Mouse (Mus musculus) hindlimb bud, embryonic 11.5 days (tissue): ENCODE measurements around the gene Olfr67.
"Not testable (repeated sequence)": the region's sequence is repeated elsewhere in the genome, so short reads cannot be mapped to it uniquely, and the experiment has no call there.

Experiments used
- DNase-seq: peaks from one replicate; pipeline ENCODE4 v3.0.0-alpha.2; 2012; ENCODE audit warnings: low read depth, low spot score; ENCODE audit errors: extremely low spot score

Gene Olfr67

GRCm38 (mm10) chr7:103791721-103792120 lies at the start of gene Olfr67:
Gene Olfr67 (minus strand): TSS chr7:103791821.
- no peak for DNase-seq

- DNase-seq, result no peak
Measured at GRCm38 (mm10) chr7:103840268-103840667, 48.6 kb upstream of the Olfr67 start, which contains the start of gene Hbb-bh2. Gene Hbb-bh2 (minus strand): TSS chr7:103840520.

GRCm38 (mm10) chr7:103827808-103828207 lies 36.2 kb upstream of the Olfr67 start, which contains the start of gene Hbb-bs:
Gene Hbb-bs (minus strand): TSS chr7:103828096.
- no peak for DNase-seq

- not testable (repeated sequence) for DNase-seq
Measured at GRCm38 (mm10) chr7:103827139-103827538, 35.5 kb upstream of the Olfr67 start.

- DNase-seq, result no peak
Measured at GRCm38 (mm10) chr7:103826255-103826887, 34.8 kb upstream of the Olfr67 start.

GRCm38 (mm10) chr7:103825536-103826254 lies 34.1 kb upstream of the Olfr67 start:
- DNase-seq, result no peak

GRCm38 (mm10) chr7:103824597-103824996 lies 33.0 kb upstream of the Olfr67 start:
- no peak for DNase-seq

- DNase-seq, result not testable (repeated sequence)
Measured at GRCm38 (mm10) chr7:103815085-103815484, 23.5 kb upstream of the Olfr67 start.

- no peak for DNase-seq
Measured at GRCm38 (mm10) chr7:103813766-103814165, 22.1 kb upstream of the Olfr67 start, which contains the start of gene Hbb-bt. Gene Hbb-bt (minus strand): TSS chr7:103813996.

- DNase-seq, result not testable (repeated sequence)
Measured at GRCm38 (mm10) chr7:103813152-103813551, 21.5 kb upstream of the Olfr67 start.

GRCm38 (mm10) chr7:103812174-103812573 lies 20.6 kb upstream of the Olfr67 start:
- DNase-seq, result no peak

- DNase-seq, result no peak
Measured at GRCm38 (mm10) chr7:103811223-103811845, 19.7 kb upstream of the Olfr67 start.

GRCm38 (mm10) chr7:103810746-103811145 lies 19.1 kb upstream of the Olfr67 start:
- no peak for DNase-seq

GRCm38 (mm10) chr7:103810296-103810695 lies 18.7 kb upstream of the Olfr67 start:
- DNase-seq, result no peak

GRCm38 (mm10) chr7:103809801-103810155 lies 18.2 kb upstream of the Olfr67 start:
- no peak for DNase-seq

- no peak for DNase-seq
Measured at GRCm38 (mm10) chr7:103808971-103809800, 17.6 kb upstream of the Olfr67 start.

- DNase-seq, result not testable (repeated sequence)
Measured at GRCm38 (mm10) chr7:103808120-103808519, 16.5 kb upstream of the Olfr67 start.

GRCm38 (mm10) chr7:103806856-103807255 lies 15.2 kb upstream of the Olfr67 start:
- DNase-seq, result peak; percentile 30

GRCm38 (mm10) chr7:103792669-103793388 lies 1.2 kb upstream of the Olfr67 start:
- DNase-seq, result no peak

- DNase-seq, result no peak
Measured at GRCm38 (mm10) chr7:103779598-103779997, 12.0 kb downstream of the Olfr67 start, which contains the start of gene Olfr68. Gene Olfr68 (minus strand): TSS chr7:103779698.
